Mouse (Mus musculus): ENCODE measurements around the gene Lysmd1. TPM values are rescaled to one million over a fixed set of nuclear protein-coding genes. Genes with fewer than 3 reads are reported as not detected.

Lysmd1 gene
- polyA plus RNA-seq, 1 experiment from 2014 or later = 13.3 TPM

DNA sequence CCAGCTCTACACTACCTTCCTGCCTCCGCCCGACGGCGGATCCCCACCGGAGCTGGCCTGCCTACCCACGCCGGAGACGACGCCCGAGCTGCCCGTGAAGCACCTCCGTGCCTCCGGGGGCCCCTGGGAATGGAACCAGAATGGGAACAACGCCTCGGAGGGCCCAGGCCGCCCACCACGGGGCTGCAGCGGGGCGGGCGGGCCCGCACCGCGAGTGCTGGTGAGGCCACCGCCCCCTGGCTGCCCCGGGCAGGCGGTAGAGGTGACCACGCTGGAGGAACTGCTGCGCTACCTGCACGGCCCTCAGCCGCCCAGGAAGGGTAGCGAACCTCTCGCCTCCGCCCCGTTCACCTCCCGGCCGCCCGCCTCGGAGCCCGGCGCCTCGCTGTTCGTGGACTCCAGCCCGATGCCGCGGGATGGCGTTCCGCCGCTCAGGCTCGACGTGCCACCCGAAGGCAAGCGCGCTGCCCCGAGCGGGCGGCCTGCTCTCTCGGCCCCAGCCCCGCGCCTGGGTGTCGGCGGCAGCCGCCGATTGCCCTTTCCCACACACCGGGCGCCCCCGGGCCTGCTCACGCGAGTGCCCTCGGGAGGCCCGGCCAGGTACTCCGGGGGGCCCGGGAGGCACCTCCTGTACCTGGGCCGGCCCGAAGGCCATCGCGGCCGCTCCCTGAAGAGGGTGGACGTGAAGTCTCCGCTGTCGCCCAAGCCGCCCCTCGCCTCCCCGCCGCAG lies 38.8 kb downstream of the Lysmd1 start:
- H3K36me3 ChIP-seq (ENCODE audit: control insufficient read depth, insufficient read depth, low read length) = peaks cover 20% of the 10 kb centered on the region
- peaks cover 37% of the 10 kb centered on the region for H3K27me3 ChIP-seq (ENCODE audit: control insufficient read depth, insufficient read depth, low read length)
- no peak overlapping the region for H3K27ac ChIP-seq (replicated peaks; ENCODE audit: low read depth, low read length)
- no peak for ATAC-seq (ENCODE audit: insufficient number of reproducible peaks, low FRiP score, low TSS enrichment, low read depth)
- DNase-seq (ENCODE audit: low spot score) = peak; percentile 63
- WGBS = 13% methylated on average over 73 of the region's 84 CpGs
- H3K9ac ChIP-seq (ENCODE audit: low read length) = no peak overlapping the region; the same call in 1 of the 2 replicates
- no peaks in the 10 kb centered on the region for H3K9me3 ChIP-seq (ENCODE audit: control insufficient read depth, low read length)
- H3K4me1 ChIP-seq (ENCODE audit: control insufficient read depth, insufficient read depth, low read length) = peaks cover 5% of the 10 kb centered on the region; the same call in 1 of the 2 replicates
- H3K4me3 ChIP-seq (ENCODE audit: low read depth, low read length) = peak overlapping the region; percentile 11; the same call in 1 of the 2 replicates
- H3K4me2 ChIP-seq (ENCODE audit: low read depth, severe bottlenecking) = peak overlapping the region; percentile 44; the same call in 1 of the 2 replicates

- H3K4me2 ChIP-seq (ENCODE audit: low read depth, severe bottlenecking) = peak overlapping the region; percentile 44
- H3K9ac ChIP-seq (ENCODE audit: low read length) = peak overlapping the region; percentile 5; the same call in 1 of the 2 replicates
- no peaks in the 10 kb centered on the region for H3K9me3 ChIP-seq (ENCODE audit: control insufficient read depth, low read length)
- peaks cover 37% of the 10 kb centered on the region for H3K27me3 ChIP-seq (ENCODE audit: control insufficient read depth, insufficient read depth, low read length)
- 4% methylated on average over 58 of the region's 58 CpGs for WGBS
- peak overlapping the region; percentile 11; the same call in 1 of the 2 replicates for H3K4me3 ChIP-seq (ENCODE audit: low read depth, low read length)
- H3K36me3 ChIP-seq (ENCODE audit: control insufficient read depth, insufficient read depth, low read length) = peaks cover 20% of the 10 kb centered on the region
- no peak for ATAC-seq (ENCODE audit: insufficient number of reproducible peaks, low FRiP score, low TSS enrichment, low read depth)
- peaks cover 5% of the 10 kb centered on the region; the same call in 1 of the 2 replicates for H3K4me1 ChIP-seq (ENCODE audit: control insufficient read depth, insufficient read depth, low read length)
- H3K27ac ChIP-seq (replicated peaks; ENCODE audit: low read depth, low read length) = no peak overlapping the region
- DNase-seq (ENCODE audit: low spot score) = peak; percentile 61
These were observed 39.5 kb downstream of the Lysmd1 start for GRCm38 (mm10) chr3:95173256-95173949.

DNA sequence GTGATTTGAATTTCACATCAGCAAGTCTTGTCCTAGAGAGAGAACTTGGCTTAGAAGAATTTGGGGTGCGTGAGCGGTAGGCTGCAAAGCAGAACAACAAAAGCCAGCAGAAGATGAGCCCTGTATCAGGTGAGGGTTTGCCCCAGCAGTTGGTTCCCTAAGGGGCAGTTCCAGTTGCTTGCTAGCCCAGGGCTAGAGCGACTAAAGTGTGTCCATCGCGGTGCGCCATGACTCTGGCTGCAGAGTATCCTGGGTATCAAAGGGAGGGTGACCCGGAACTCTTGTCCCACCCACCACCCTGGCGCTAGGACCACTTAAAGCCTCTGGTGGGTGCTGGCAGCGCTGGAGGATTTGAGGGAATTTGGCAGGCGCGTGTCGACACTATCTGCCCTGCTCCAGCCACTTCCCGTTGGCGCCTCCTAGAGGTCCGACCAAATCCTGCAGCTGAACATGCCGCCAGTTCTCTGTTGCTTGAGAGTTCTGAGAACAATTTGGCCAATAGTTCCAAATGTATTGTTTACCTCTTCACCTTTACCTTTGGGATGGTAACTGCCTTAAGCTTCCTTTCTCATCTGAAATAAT lies 40.2 kb downstream of the Lysmd1 start:
- Histone ChIP-seq H3K36me3 (ENCODE audit: control insufficient read depth, insufficient read depth, low read length) (peaks cover 20% of the 10 kb centered on the region), H3K4me3 (ENCODE audit: low read depth, low read length) (no peak overlapping the region), H3K4me1 (ENCODE audit: control insufficient read depth, insufficient read depth, low read length) (peaks cover 5% of the 10 kb centered on the region; the same call in 1 of the 2 replicates), H3K9ac (ENCODE audit: low read length) (no peak overlapping the region), H3K27me3 (ENCODE audit: control insufficient read depth, insufficient read depth, low read length) (peaks cover 37% of the 10 kb centered on the region), H3K27ac (replicated peaks; ENCODE audit: low read depth, low read length) (no peak overlapping the region), H3K4me2 (ENCODE audit: low read depth, severe bottlenecking) (peak overlapping the region; percentile 13; the same call in 1 of the 2 replicates), H3K9me3 (ENCODE audit: control insufficient read depth, low read length) (no peaks in the 10 kb centered on the region)
- DNase-seq (ENCODE audit: low spot score) (peak; percentile 93), ATAC-seq (ENCODE audit: insufficient number of reproducible peaks, low FRiP score, low TSS enrichment, low read depth) (peak; percentile 28; the same call in 1 of the 2 replicates)
- 1% methylated on average over 16 of the region's 16 CpGs for WGBS

GRCm38 (mm10) chr3:95176500-95176899 lies 42.6 kb downstream of the Lysmd1 start:
- H3K4me2 ChIP-seq (ENCODE audit: low read depth, severe bottlenecking) = no peak overlapping the region
- peaks cover 20% of the 10 kb centered on the region for H3K27me3 ChIP-seq (ENCODE audit: control insufficient read depth, insufficient read depth, low read length)
- H3K36me3 ChIP-seq (ENCODE audit: control insufficient read depth, insufficient read depth, low read length) = peaks cover 9% of the 10 kb centered on the region
- ATAC-seq (ENCODE audit: insufficient number of reproducible peaks, low FRiP score, low TSS enrichment, low read depth) = no peak
- H3K9me3 ChIP-seq (ENCODE audit: control insufficient read depth, low read length) = no peaks in the 10 kb centered on the region
- H3K4me3 ChIP-seq (ENCODE audit: low read depth, low read length) = no peak overlapping the region
- WGBS = 69% methylated on average over 3 of the region's 3 CpGs
- no peak overlapping the region for H3K27ac ChIP-seq (replicated peaks; ENCODE audit: low read depth, low read length)
- no peak for DNase-seq (ENCODE audit: low spot score)
- peaks cover 5% of the 10 kb centered on the region; the same call in 1 of the 2 replicates for H3K4me1 ChIP-seq (ENCODE audit: control insufficient read depth, insufficient read depth, low read length)
- no peak overlapping the region for H3K9ac ChIP-seq (ENCODE audit: low read length)

DNA sequence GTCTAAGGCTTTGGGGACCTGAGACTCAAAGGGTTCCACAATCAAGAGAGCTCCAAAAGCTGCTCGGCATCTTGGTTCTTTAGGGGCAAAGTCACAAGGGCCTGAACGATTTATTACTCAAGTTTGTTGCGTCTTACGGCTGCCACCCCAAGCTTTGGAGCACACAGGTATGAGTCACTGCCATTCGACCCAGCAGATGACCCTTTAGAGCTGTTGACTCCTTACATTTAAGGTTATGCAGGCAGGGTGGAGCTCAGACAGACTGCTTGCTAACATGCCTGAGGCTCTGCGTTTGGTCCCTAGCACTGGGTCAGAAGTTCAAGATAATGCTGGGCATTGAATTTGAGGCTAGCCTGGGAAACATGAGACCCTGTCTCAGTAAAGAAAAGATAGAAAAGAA lies 43.7 kb downstream of the Lysmd1 start:
- no peak for DNase-seq (ENCODE audit: low spot score)
- no peak for ATAC-seq (ENCODE audit: insufficient number of reproducible peaks, low FRiP score, low TSS enrichment, low read depth)
- Histone ChIP-seq H3K27me3 (ENCODE audit: control insufficient read depth, insufficient read depth, low read length) (peaks cover 9% of the 10 kb centered on the region), H3K36me3 (ENCODE audit: control insufficient read depth, insufficient read depth, low read length) (peaks cover under 1% of the 10 kb centered on the region; the same call in 1 of the 2 replicates), H3K4me3 (ENCODE audit: low read depth, low read length) (no peak overlapping the region), H3K27ac (replicated peaks; ENCODE audit: low read depth, low read length) (no peak overlapping the region), H3K9me3 (ENCODE audit: control insufficient read depth, low read length) (no peaks in the 10 kb centered on the region), H3K4me1 (ENCODE audit: control insufficient read depth, insufficient read depth, low read length) (peaks cover 5% of the 10 kb centered on the region; the same call in 1 of the 2 replicates), H3K4me2 (ENCODE audit: low read depth, severe bottlenecking) (no peak overlapping the region), H3K9ac (ENCODE audit: low read length) (no peak overlapping the region)
- 65% methylated on average over 6 of the region's 6 CpGs for WGBS

GRCm38 (mm10) chr3:95178948-95179347 lies 45.1 kb downstream of the Lysmd1 start:
- no peak overlapping the region for H3K27ac ChIP-seq (replicated peaks; ENCODE audit: low read depth, low read length)
- no peak for ATAC-seq (ENCODE audit: insufficient number of reproducible peaks, low FRiP score, low TSS enrichment, low read depth)
- no peaks in the 10 kb centered on the region for H3K9me3 ChIP-seq (ENCODE audit: control insufficient read depth, low read length)
- WGBS = 88% methylated on average over 5 of the region's 5 CpGs
- H3K9ac ChIP-seq (ENCODE audit: low read length) = no peak overlapping the region
- H3K4me3 ChIP-seq (ENCODE audit: low read depth, low read length) = no peak overlapping the region
- no peaks in the 10 kb centered on the region for H3K27me3 ChIP-seq (ENCODE audit: control insufficient read depth, insufficient read depth, low read length)
- H3K36me3 ChIP-seq (ENCODE audit: control insufficient read depth, insufficient read depth, low read length) = no peaks in the 10 kb centered on the region
- no peaks in the 10 kb centered on the region for H3K4me1 ChIP-seq (ENCODE audit: control insufficient read depth, insufficient read depth, low read length)
- DNase-seq (ENCODE audit: low spot score) = no peak
- H3K4me2 ChIP-seq (ENCODE audit: low read depth, severe bottlenecking) = no peak overlapping the region

DNA sequence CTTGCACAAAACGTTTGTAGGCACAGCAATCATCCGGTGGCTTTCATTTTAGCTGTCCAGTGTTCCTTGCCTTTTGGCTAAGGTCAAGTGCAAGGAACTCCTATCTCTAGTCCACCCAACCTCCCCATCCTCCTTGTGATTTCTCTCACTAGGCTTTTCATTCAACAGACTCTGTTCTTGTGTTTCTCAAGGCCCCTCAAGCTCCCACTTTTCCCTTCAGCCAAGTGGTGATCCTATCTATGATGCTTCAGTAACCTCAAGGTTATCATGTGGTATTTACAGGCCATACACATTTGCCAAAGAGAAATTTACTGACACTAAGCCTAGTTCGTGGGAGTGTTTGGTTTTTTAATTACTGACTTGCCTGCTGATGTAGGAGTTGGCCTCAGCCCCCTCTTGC lies 46.0 kb downstream of the Lysmd1 start:
- WGBS = 71% methylated on average over 3 of the region's 3 CpGs
- Histone ChIP-seq H3K4me1 (ENCODE audit: control insufficient read depth, insufficient read depth, low read length) (no peaks in the 10 kb centered on the region), H3K4me2 (ENCODE audit: low read depth, severe bottlenecking) (no peak overlapping the region), H3K9me3 (ENCODE audit: control insufficient read depth, low read length) (no peaks in the 10 kb centered on the region), H3K4me3 (ENCODE audit: low read depth, low read length) (no peak overlapping the region), H3K27ac (replicated peaks; ENCODE audit: low read depth, low read length) (no peak overlapping the region), H3K9ac (ENCODE audit: low read length) (no peak overlapping the region), H3K27me3 (ENCODE audit: control insufficient read depth, insufficient read depth, low read length) (no peaks in the 10 kb centered on the region), H3K36me3 (ENCODE audit: control insufficient read depth, insufficient read depth, low read length) (no peaks in the 10 kb centered on the region)
- DNase-seq (ENCODE audit: low spot score) (no peak), ATAC-seq (ENCODE audit: insufficient number of reproducible peaks, low FRiP score, low TSS enrichment, low read depth) (no peak)

DNA sequence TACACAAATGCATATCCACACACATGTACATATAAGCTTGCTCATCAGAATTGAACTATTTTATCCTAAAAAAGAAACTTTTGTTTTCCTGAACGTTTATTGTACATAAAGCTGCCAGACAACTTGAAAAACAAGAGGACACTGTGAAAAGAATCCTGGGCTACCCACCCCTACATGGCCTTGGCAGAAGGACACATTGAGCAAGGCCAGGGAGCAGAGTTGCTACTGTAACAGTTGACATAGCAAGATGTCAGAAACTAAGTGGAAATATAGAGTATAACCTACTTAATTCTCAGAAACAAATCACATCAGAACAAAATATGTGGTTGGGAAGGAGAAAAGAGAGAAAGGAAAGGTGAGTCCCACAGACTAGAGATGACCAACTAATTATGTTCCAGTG lies 48.0 kb downstream of the Lysmd1 start:
- peaks cover under 1% of the 10 kb centered on the region; the same call in 1 of the 2 replicates for H3K36me3 ChIP-seq (ENCODE audit: control insufficient read depth, insufficient read depth, low read length)
- no peaks in the 10 kb centered on the region for H3K27me3 ChIP-seq (ENCODE audit: control insufficient read depth, insufficient read depth, low read length)
- ATAC-seq (ENCODE audit: insufficient number of reproducible peaks, low FRiP score, low TSS enrichment, low read depth) (no peak), DNase-seq (ENCODE audit: low spot score) (no peak)
- H3K27ac ChIP-seq (replicated peaks; ENCODE audit: low read depth, low read length) = no peak overlapping the region
- 73% methylated on average over 1 of the region's 1 CpGs for WGBS
- no peaks in the 10 kb centered on the region for H3K4me1 ChIP-seq (ENCODE audit: control insufficient read depth, insufficient read depth, low read length)
- no peak overlapping the region for H3K4me3 ChIP-seq (ENCODE audit: low read depth, low read length)
- no peak overlapping the region for H3K4me2 ChIP-seq (ENCODE audit: low read depth, severe bottlenecking)
- H3K9ac ChIP-seq (ENCODE audit: low read length) = no peak overlapping the region
- H3K9me3 ChIP-seq (ENCODE audit: control insufficient read depth, low read length) = no peaks in the 10 kb centered on the region

Data from limb, embryonic 11.5 days (tissue).